Mouse (Mus musculus): Measurements from ENCODE around the gene Rab27a. TPM values are rescaled to one million over a fixed set of nuclear protein-coding genes. Genes with fewer than 3 reads are reported as not detected.
A peak's percentile ranks its signal among the peaks of the same experiment; 100 is the strongest.

Gene Rab27a
- total and polyA plus RNA-seq, 3 experiments = 8.8 to 11.2 TPM; not detected in 1

GRCm38 (mm10) chr9:73039222-73039945 lies 5.3 kb upstream of the Rab27a start (continued):
- TF ChIP-seq MAZ (IDR thresholded peaks at IDR 0.05; ENCODE audit: low read depth, low read length) = peak; percentile 12; the same call in 1 of the 2 replicates
- no peak for TF ChIP-seq MEF2A (IDR thresholded peaks at IDR 0.05; ENCODE audit: extremely low read depth, insufficient replicate concordance, low read depth, low read length, poor library complexity, severe bottlenecking)
- peak; percentile 44; the same call in 1 of the 2 replicates for TF ChIP-seq MAX (IDR thresholded peaks at IDR 0.05; ENCODE audit: low read length)
- TF ChIP-seq NELFE (IDR thresholded peaks at IDR 0.05; ENCODE audit: low read depth, low read length) = peak; percentile 82
- TF ChIP-seq NRF1 (IDR thresholded peaks at IDR 0.05; ENCODE audit: insufficient read depth, low read depth, low read length, poor library complexity, severe bottlenecking) = no peak
- no peak for TF ChIP-seq CTCF (IDR thresholded peaks at IDR 0.05 in 2 of 3, conservative IDR thresholded peaks at IDR 0.05 in 1 of 3; ENCODE audit: control insufficient read depth in 1 of 3, insufficient read depth in 1 of 3, low read depth in 2 of 3, low read length in 3 of 3, poor library complexity in 1 of 3, severe bottlenecking in 1 of 3)
- TF ChIP-seq KAT2A (conservative IDR thresholded peaks at IDR 0.05; ENCODE audit: low read depth, low read length) = no peak; the same call in 1 of the 2 replicates
- peak; percentile 79; the same call in 1 of the 2 replicates for TF ChIP-seq MYC (IDR thresholded peaks at IDR 0.05; ENCODE audit: low read depth, low read length)
- 0 out of 2 replicates have a peak, but pooled peaks have one; percentile 40 for TF ChIP-seq POLR2AphosphoS2 (IDR thresholded peaks at IDR 0.05; ENCODE audit: low read length)
- TF ChIP-seq POLR2A (IDR thresholded peaks at IDR 0.05; ENCODE audit: control insufficient read depth in 1 of 2, insufficient read depth in 1 of 2, low read depth in 1 of 2, low read length in 2 of 2, poor library complexity in 1 of 2) = peak; percentile 55 to 83; a peak in 3 of 4 replicates
- TF ChIP-seq TAL1 (IDR thresholded peaks at IDR 0.05; ENCODE audit: low read length) = no peak
- no peak for TF ChIP-seq ZC3H11A (IDR thresholded peaks at IDR 0.05; ENCODE audit: low read depth, low read length)
- peak; percentile 92 for TF ChIP-seq ELF1 (IDR thresholded peaks at IDR 0.05; ENCODE audit: low read depth, low read length)
- TF ChIP-seq USF2 (IDR thresholded peaks at IDR 0.05; ENCODE audit: borderline replicate concordance in 1 of 2, insufficient read depth in 1 of 2, low read depth in 1 of 2, low read length in 2 of 2) = no peak
- no peak for TF ChIP-seq GATA1 (IDR thresholded peaks at IDR 0.05; ENCODE audit: low read depth, low read length)
- TF ChIP-seq TBP (IDR thresholded peaks at IDR 0.05; ENCODE audit: low read depth, low read length) = 0 out of 2 replicates have a peak, but pooled peaks have one; percentile 14
- peak; percentile 51; the same call in 1 of the 2 replicates for TF ChIP-seq TCF12 (IDR thresholded peaks at IDR 0.05; ENCODE audit: low read depth, low read length)
- TF ChIP-seq UBTF (IDR thresholded peaks at IDR 0.05; ENCODE audit: borderline replicate concordance, insufficient read depth, low read depth, low read length) = peak; percentile 29; the same call in 1 of the 2 replicates
- TF ChIP-seq USF1 (IDR thresholded peaks at IDR 0.05; ENCODE audit: low read depth, low read length) = no peak
- TF ChIP-seq GABPA (IDR thresholded peaks at IDR 0.05; ENCODE audit: low read depth, low read length) = no peak
- TF ChIP-seq RAD21 (IDR thresholded peaks at IDR 0.05; ENCODE audit: low read depth, low read length) = no peak
- TF ChIP-seq JUND (IDR thresholded peaks at IDR 0.05; ENCODE audit: low read depth, low read length) = no peak
- peak; percentile 83 for TF ChIP-seq MXI1 (IDR thresholded peaks at IDR 0.05; ENCODE audit: low read depth, low read length)
